Mouse (Mus musculus): Measurements from ENCODE around the gene Tvp23b.

Gene Tvp23b

DNA sequence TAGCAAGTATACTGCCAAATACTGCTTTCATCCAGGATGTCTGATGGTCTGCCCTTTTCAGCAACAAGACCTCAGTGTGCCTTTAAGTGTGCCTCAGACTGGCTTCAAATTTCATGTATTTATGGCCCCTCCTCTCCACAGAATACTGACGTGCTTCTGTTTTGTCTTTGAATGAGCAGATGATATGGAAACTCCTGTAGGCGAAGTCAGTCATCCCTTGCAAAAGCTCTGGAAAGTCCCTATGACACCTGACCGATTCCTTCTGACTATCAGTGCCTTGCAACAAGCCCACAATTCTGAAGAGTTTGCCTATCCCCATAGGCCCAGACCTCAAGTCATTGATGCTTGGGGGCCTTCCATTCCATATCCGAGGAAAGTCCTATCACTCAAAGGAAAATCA lies 2.8 kb upstream of the Tvp23b start:
- TF ChIP-seq GATA4 (IDR thresholded peaks at IDR 0.05; ENCODE audit: insufficient replicate concordance, low read length) = no peak

DNA sequence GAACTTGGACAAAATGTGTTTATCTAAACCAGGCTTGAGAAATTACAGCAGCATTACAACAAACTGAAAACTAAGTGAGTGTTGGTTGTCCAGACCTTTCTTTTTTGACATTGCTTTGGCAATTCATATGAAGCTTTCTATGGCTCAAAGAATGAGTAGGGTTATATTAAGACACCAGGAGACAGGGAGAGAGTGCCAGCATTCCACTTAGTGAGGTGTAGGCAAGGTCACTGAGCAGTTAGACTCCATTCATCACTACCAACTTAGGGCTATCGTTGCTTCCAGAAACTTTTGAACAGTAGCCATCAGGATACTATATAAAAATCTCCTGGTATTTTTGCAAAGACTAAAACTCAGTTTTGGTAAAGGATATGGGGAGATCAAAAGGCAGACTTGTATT lies 1.9 kb upstream of the Tvp23b start:
- TF ChIP-seq GATA4 (IDR thresholded peaks at IDR 0.05; ENCODE audit: insufficient replicate concordance, low read length) = no peak

DNA sequence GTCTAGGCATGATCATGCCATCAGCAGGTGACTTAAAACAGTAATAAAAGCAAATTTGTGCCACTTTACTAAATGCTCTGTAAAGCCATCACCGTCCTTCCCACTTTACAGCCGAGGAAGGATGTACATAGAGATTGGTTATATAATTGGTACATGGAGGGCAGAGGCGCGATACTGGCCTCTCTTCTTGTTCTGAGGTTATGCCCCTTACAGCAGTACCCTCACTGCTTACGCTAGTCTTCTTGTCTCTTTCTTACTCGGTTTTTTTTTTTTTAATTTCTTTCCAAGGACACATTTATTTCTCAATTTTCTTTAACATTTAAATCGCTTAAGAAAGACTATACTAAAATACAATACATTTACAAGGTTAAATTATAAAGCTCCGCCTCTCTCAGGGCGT lies 527 bp upstream of the Tvp23b start:
- TF ChIP-seq GATA4 (IDR thresholded peaks at IDR 0.05; ENCODE audit: insufficient replicate concordance, low read length) = no peak

DNA sequence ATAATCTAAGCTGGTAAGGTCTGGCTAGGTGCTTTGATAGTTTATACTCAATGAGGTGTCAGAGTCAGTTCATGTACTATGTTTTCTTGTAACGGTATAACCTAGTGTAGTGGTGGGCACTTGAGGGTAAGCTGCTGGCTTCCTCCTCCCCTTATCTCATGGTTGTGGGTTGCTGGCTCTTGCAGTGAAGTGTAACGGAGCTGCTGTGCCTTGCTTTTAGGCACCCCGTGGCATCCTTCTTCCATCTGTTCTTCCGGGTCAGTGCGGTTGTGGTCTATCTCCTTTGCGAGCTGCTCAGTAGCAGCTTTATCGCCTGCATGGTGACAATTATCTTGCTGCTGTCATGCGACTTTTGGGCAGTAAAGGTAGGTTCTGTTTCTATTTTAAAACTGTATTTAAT lies 4.2 kb downstream of the Tvp23b start:
- no peak for TF ChIP-seq GATA4 (IDR thresholded peaks at IDR 0.05; ENCODE audit: insufficient replicate concordance, low read length)

DNA sequence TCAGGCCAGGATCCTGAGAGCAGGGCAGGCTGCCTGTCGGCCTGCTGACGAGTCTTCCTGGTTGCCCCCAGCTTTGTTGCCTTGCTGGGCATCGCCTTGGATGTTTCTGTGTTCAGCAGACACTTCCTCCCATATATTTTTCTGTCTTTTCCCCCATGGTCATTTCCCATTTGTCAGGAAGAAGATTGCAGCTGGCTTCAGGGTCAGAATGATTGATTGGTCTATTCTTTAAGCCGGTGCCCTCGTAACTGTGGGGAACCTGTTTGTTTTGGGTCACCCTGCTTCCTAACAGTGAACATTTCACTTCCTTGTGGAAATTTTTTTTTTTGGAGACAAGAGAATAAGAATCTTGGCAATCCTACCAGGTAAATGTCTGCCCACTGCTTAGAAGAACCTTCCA lies 6.1 kb downstream of the Tvp23b start:
- no peak for TF ChIP-seq GATA4 (IDR thresholded peaks at IDR 0.05; ENCODE audit: insufficient replicate concordance, low read length)

DNA sequence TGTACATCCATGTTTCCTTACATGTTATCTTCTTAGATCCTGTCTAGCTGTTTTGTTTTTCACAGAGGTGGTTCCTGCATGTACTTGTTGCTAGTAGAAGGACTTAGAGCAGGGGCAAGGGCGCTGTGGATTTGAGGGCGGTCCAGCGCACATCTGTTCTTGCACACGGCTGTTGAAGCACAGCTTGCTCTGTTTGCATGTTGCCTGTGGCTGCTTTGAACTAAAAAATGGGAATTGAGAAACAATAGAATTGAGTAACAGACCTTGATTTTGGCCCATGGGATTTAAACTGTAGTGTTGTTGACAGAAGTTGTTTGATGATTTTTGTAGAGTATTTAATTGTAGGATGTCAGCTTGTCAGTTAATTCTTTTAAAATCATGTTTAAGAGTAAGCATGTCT lies 11.5 kb downstream of the Tvp23b start:
- TF ChIP-seq GATA4 (IDR thresholded peaks at IDR 0.05; ENCODE audit: insufficient replicate concordance, low read length) = no peak

DNA sequence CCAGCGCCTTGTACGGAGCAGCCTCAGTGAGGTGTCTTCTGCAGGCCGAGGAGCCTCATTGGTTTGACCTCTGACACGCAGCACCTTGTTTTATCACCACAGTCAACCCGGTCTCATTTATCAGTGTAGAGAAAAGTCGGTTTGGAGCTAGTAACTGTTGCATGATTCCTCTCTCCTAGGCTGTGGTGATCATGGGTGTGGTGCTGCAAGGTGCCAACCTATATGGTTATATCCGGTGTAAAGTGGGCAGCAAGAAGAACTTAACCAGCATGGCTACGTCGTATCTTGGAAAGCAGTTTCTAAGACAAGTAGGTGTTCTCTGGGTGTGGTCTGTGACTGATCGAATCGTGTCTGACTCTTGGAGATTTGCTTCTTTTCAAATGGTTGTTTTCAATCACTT lies 12.5 kb downstream of the Tvp23b start:
- no peak for TF ChIP-seq GATA4 (IDR thresholded peaks at IDR 0.05; ENCODE audit: insufficient replicate concordance, low read length)

DNA sequence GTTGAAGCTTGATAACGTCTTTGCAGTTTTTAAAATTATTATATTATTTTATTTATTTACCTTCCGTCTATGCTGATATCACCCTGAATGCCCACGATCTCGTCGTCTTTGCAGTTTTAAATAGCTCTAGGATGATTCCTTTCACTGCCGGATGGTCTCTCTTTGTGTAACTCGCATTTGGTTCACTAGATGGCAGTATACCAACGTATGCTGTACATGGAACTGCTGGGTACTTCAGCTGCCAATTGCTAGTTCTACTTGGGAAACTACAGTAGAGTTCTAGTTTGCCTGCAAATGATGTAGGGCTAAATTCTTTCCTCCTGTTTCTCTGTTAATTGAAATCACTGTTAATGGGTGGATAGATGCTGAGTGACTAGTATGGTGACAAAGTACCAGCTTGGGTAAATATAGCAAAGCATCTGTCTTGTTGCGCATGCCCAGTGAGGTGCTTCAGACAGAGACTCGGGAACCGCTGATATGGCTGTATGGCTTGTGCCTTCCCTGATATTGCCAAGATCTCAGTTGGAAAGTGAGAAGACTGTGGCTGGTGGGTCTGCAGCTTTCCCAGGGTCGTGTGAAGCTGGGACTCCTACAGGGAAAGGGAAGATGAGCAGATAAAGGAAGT lies 22.6 kb downstream of the Tvp23b start:
- no peak for TF ChIP-seq GATA4 (IDR thresholded peaks at IDR 0.05; ENCODE audit: insufficient replicate concordance, low read length)

DNA sequence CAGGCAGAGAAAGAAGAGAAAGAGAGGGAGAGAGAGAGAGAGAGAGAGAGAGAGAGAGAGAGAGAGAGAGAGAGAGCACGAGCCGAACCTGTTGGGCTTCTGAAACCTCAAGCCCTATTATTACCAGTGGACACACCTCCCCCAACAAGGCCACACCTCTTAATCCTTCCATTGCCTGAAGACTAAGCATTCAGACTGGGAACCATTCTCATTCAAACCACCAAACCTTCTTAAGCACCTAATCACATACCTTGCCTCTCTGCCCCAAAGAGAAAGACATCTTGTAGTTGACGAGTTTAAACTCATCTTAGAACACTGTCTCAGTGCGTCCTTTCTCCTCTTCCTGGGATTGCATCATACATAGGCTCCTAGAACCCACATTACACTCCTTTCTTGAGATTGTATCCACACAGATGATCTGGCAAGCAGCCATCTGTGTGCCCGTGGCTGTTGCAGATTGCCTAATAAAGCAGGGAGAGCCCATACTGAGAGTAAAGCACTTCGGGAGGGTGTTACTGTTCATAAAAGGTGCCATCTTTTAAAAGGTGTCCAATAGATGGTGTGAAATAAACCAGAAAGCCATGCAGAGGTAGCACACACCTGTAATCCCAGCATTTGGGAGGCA lies 24.7 kb downstream of the Tvp23b start:
- no peak for TF ChIP-seq GATA4 (IDR thresholded peaks at IDR 0.05; ENCODE audit: insufficient replicate concordance, low read length)

DNA sequence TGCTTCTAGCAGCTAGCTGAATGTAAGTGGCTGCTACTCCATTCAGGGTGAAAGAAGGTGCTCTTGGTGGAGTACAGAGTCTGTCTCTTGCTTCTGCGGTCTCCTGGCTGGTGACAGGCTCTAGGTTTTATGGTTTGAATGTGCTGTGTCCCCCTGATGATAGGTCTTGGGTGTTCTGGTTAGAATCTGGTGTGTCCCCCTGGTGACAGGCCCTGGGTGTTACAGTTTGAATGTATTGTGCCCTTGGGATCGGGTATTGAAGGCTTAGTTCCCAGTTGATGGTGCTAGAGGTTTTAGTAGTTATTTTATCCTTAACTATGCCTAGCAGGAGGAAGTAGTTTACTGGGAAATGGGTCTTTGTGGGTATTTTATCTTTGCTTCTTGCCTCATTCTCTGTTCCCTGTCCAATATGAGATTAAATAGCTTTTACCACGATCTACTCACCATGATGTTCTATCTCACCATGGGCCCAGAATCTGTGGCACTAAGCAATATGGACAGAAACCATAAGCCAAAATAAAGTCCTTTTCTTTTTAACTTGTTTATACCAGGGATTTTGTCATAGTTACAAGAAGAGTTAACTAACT lies 30.6 kb downstream of the Tvp23b start:
- TF ChIP-seq GATA4 (IDR thresholded peaks at IDR 0.05; ENCODE audit: insufficient replicate concordance, low read length) = no peak

DNA sequence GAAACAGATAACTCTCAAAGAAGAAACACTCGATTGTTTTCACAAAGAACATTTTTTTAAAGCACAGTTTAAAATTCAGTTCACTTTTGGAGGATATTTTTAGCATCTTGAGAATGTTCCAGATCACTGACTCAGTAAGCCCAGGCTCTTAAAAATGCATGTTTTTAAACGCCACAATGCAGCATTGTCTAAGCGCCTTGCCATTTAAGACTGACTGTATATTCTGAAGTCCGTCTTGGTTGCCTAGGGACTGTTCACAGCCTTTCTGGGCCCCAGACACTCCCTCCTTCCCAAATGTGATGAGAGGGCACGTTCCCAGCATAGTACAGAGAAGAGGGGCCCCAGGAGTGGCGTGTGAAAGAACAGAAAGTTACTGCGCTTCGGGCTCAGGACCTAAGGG lies 32.1 kb downstream of the Tvp23b start:
- TF ChIP-seq GATA4 (IDR thresholded peaks at IDR 0.05; ENCODE audit: insufficient replicate concordance, low read length) = no peak

DNA sequence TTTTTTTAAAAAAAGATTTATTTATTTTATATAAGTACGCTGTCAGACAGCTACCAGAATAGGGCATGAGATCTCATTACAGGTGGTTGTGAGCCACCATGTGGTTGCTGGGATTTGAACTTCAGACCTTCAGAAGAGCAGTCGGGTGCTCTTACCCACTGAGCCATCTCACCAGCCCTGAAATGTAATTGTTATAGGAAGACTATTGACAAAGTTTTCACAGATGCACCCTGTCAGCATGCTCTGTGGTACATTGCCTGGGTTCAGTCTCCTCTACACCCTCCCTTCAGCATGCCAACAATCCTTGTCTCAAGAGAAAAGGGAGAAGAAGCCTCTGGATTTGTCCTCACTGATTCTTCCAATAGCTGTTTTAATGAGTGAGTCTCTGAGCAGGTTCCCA lies 33.9 kb downstream of the Tvp23b start:
- no peak for TF ChIP-seq GATA4 (IDR thresholded peaks at IDR 0.05; ENCODE audit: insufficient replicate concordance, low read length)

DNA sequence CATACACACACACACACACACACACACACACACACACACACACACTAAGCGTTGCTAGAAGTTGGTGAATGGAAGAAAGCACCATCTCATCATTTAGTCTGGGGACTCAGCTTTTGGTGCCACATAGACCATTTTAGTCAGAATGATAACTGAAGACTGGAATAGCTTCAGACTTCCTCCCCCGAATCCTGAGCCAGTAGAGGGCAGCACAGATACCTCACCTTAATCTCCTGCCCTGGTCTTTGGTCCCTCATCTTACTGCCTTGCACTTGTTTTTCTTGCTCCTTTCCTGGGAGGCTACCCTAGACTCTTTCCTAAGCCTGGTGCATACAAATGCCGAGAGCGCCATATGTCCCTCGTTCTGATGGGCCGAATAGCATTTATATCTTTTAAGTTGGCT lies 35.3 kb downstream of the Tvp23b start:
- TF ChIP-seq GATA4 (IDR thresholded peaks at IDR 0.05; ENCODE audit: insufficient replicate concordance, low read length) = no peak

DNA sequence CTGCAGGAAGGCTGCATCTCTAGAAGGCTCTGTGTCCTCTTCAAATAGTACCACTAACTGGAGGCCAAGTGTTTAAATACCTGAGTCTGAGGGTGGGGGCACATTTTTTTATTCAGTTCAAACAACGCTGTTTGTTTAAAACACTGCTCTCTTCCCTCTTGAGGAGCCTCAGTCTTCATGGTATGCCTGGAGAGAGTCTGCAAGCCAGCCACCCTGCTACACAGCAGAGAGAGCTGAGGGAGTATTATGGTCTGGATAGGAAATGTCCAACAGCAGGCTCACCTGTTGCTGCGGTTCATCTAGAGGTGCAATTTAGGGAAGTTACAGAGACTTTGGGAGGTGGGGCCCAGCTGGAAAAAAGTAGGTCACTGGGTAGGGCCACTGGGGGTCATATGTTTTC lies 36.2 kb downstream of the Tvp23b start:
- TF ChIP-seq GATA4 (IDR thresholded peaks at IDR 0.05; ENCODE audit: insufficient replicate concordance, low read length) = no peak

DNA sequence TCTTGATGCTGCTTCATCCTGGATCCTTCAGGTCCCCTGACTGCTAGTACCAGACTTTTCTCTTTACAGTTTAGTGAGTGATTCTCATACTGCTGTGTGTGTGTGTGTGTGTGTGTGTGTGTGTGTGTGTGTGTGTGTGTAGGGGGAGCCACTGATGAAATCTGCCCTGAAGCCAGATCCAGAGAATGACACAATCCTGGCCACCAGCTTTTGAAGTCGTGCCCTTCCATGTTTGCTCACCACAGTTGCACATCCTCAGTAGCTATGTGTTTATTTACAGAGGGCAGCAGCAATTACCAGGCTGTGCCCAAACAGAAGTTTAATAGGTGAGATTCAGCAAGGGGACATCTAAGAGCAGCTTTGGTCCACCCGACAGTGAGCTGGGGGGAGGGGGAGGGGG lies 37.5 kb downstream of the Tvp23b start:
- no peak for TF ChIP-seq GATA4 (IDR thresholded peaks at IDR 0.05; ENCODE audit: insufficient replicate concordance, low read length)

DNA sequence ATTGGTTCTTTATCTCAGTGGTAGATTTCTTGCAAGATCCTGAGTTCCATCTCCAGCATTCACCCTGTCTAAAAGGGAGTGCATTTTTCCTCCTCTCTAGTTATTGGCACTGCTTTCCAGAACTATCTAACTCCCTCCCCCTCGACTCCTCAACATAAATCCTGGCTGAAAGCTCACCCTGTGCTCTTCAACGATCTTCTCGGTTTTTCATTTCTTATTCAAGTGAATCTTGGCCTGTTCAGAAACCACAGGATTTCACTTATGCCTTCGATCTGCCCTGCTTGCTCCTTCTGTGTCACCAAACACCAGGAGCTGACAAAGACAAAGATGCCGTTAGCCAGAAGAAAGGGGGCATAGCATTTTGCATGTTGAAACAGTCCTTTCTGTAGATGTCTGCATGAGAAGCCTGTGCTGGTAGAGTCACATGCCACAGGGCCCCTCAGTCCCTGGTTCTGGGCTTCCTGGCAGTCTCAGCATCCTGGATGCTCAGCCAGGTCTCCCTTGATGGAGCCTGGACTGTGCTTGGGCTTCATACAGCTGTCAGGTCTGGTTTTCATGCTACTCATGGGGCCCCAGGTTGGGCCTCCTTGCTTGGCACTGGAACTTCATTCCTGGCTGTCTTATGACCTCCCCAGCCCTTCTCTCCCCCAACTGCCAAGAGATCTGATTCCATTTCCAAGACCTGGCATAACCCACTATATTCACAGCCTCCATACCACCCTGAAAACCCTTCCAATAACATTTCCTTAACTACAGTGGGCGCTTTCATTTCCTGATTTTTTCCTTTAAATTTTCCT lies 40.9 kb downstream of the Tvp23b start:
- no peak for TF ChIP-seq GATA4 (IDR thresholded peaks at IDR 0.05; ENCODE audit: insufficient replicate concordance, low read length)
